Mouse (Mus musculus): ENCODE results near the gene Zfp119b. TPM values are rescaled to one million over a fixed set of nuclear protein-coding genes. Genes with fewer than 3 reads are reported as not detected.
A peak's percentile ranks its signal among the peaks of the same experiment; 100 is the strongest.
"Not testable (repeated sequence)": the region's sequence is repeated elsewhere in the genome, so short reads cannot be mapped to it uniquely, and the experiment has no call there.

Zfp119b gene
- polyA plus RNA-seq, 1 experiment from 2014 or later, result 5.7 TPM

DNA sequence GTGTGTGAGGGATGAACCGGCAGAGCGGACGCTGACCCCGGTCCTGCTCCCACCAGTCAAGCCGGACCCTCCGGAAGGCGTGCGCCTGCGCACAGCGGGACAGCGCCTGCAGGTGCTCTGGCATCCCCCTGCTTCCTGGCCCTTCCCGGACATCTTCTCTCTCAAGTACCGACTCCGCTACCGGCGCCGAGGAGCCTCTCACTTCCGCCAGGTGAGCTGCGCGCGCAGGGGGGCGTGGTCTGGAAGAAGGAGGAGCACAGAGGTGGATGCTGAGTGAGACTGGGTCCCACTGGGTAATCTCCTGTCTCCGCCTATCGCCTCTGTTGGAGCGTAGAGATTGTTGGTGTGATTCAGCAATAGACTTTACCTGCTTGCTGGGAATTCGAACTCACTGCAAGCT is 6.8 kb upstream of the Zfp119b start:
- Histone ChIP-seq H3K4me2 (peak overlapping the region; percentile 86), H3K36me3 (peaks cover 9% of the 10 kb centered on the region), H3K4me1 (peaks cover 36% of the 10 kb centered on the region), H3K4me3 (replicated peaks) (peak overlapping the region; percentile 53), H3K9ac (peak overlapping the region; percentile 21; the same call in 1 of the 2 replicates), H3K27me3 (peaks cover 21% of the 10 kb centered on the region), H3K27ac (peak overlapping the region; percentile 50), H3K9me3 (replicated peaks) (no peaks in the 10 kb centered on the region)
- peak; percentile 44 for ATAC-seq (replicated peaks; ENCODE audit: low FRiP score)
- 2% methylated on average over 26 of the region's 26 CpGs for WGBS

DNA sequence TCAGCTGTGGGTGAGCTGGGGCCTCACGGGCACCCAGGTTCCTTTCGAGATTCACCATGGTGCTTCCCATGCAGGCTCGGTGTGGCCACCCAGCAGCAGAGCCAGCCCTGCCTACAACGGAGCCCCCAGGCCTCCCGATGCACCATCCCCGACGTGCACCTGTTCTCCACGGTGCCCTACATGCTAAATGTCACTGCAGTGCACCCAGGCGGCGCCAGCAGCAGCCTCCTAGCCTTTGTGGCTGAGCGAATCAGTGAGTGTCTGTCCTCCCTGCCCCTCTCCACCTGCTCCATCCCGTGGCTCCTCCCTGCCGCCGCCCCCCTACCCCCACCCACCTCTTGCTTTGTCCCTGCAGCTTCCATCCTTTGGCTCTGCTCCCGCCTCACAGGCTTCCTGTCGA is 4.9 kb upstream of the Zfp119b start:
- Histone ChIP-seq H3K4me1 (peaks cover 27% of the 10 kb centered on the region), H3K4me3 (replicated peaks) (no peak overlapping the region), H3K27ac (no peak overlapping the region), H3K9me3 (replicated peaks) (no peaks in the 10 kb centered on the region), H3K36me3 (no peaks in the 10 kb centered on the region), H3K9ac (no peak overlapping the region), H3K27me3 (peaks cover 21% of the 10 kb centered on the region), H3K4me2 (no peak overlapping the region)
- WGBS, result 34% methylated on average over 16 of the region's 16 CpGs
- ATAC-seq (replicated peaks; ENCODE audit: low FRiP score), result no peak

DNA sequence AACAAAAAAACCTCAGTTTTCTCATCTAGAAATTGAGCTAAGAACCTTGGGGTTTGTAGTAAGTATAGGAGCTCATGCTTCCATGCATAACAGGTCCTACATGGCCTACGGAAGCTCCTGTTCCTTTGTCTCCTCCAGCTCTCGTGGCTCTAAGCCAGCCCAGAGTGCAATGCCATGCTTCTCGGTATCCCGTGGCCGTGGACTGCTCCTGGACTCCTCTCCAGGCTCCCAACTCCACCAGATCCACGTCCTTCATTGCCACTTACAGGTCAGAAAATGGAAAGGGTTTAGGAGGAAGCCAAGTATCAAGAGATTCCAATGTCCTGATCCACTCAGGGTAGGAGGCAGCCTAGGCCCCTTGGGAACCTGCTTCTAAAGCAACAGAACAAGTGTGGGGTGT is 4.5 kb upstream of the Zfp119b start:
- H3K9ac ChIP-seq, result no peak overlapping the region
- WGBS, result 81% methylated on average over 6 of the region's 6 CpGs
- no peak overlapping the region for H3K4me3 ChIP-seq (replicated peaks)
- peaks cover 27% of the 10 kb centered on the region for H3K4me1 ChIP-seq
- ATAC-seq (replicated peaks; ENCODE audit: low FRiP score), result no peak
- H3K27me3 ChIP-seq, result peaks cover 21% of the 10 kb centered on the region
- no peaks in the 10 kb centered on the region for H3K36me3 ChIP-seq
- H3K4me2 ChIP-seq, result no peak overlapping the region
- H3K27ac ChIP-seq, result no peak overlapping the region
- no peaks in the 10 kb centered on the region for H3K9me3 ChIP-seq (replicated peaks)

DNA sequence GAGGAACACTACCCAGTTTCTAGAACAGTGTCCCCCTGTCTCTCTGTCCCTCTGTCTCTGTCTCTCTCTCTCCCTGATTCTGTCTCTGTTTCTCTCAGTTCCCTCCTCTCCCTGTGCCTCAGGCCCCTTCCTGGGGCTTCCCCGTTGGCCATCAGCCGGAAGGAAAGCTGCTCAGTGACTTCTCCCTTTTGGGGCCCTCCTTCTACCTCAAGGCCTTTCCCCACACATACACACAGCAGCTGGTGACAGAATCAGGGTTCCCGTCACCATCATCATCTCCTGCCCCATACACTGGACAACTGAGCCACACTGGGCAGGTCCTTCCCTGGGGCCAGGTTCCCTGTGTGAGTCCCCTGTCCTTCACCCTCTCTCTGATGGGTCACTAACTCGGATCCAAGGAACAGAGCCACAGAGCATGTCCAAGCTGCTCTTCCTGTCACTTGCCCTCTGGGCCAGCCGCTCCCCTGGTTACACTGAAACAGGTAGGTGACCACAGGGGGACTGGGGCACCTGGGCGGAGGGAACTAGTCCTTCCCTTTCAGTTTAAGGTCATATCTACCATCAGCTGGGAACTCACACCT is 3.2 kb upstream of the Zfp119b start, which contains the start of gene Ebi3:
TSS of gene Ebi3 (plus strand) at position 194 of the 581 bp plus-strand sequence.
- 70% methylated on average over 6 of the region's 6 CpGs for WGBS
- H3K9ac ChIP-seq, result no peak within 1 kb of the TSS
- H3K36me3 ChIP-seq, result no peaks in the 10 kb centered on the region
- H3K4me2 ChIP-seq, result no peak within 1 kb of the TSS
- H3K9me3 ChIP-seq (replicated peaks), result no peaks in the 10 kb centered on the region
- ATAC-seq (replicated peaks; ENCODE audit: low FRiP score), result no peak
- peaks cover 17% of the 10 kb centered on the region for H3K4me1 ChIP-seq
- peaks cover 21% of the 10 kb centered on the region for H3K27me3 ChIP-seq
- H3K27ac ChIP-seq, result no peak within 1 kb of the TSS
- H3K4me3 ChIP-seq (replicated peaks), result no peak within 1 kb of the TSS

DNA sequence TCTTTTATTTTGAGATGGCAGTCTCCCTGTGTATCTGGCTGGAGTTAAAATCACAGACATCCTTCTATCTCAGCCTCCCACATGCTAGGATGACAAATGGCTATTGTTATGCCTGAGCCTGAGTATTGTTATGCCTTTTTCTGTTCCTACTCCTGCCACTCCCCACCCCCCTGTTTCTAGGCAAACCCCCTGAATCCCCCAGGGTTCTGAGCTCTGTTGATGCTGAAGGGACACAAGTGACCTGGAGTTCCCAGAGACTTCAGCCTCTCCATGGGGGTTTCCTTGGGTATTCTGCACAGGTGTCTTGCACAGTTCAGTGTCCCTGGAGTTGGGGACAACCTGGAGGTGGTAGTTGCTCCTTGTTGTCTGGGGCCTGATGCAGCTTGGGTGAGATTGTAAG is 2.7 kb upstream of the Zfp119b start:
- no peak for ATAC-seq (replicated peaks; ENCODE audit: low FRiP score)
- H3K9me3 ChIP-seq (replicated peaks), result no peaks in the 10 kb centered on the region
- H3K9ac ChIP-seq, result no peak overlapping the region
- no peak overlapping the region for H3K4me3 ChIP-seq (replicated peaks)
- H3K36me3 ChIP-seq, result no peaks in the 10 kb centered on the region
- no peak overlapping the region for H3K27ac ChIP-seq
- no peak overlapping the region for H3K4me2 ChIP-seq
- H3K27me3 ChIP-seq, result peaks cover 21% of the 10 kb centered on the region
- H3K4me1 ChIP-seq, result peaks cover 12% of the 10 kb centered on the region

DNA sequence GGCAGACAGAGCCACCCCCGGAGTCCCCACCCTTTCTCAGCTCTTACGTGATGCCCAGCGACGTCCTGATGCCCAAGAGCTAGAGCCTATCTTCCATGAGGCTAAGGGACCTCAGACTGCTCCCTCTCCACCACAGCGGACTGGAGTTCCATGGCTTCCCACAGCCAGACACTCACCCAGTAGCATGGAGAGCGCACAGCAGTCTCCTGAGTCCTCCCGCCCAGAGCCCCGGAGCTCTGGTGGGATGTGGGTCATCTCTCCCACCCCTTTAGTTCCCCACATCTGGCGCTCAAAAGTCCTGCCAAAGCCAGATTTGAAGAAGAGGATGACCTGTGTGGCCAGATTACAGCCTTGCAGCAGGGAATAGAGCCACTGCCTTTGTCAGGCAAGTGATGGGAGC is 1.3 kb upstream of the Zfp119b start:
- Histone ChIP-seq H3K4me1 (peaks cover 5% of the 10 kb centered on the region), H3K4me3 (replicated peaks) (no peak overlapping the region), H3K27me3 (peaks cover 19% of the 10 kb centered on the region), H3K27ac (no peak overlapping the region), H3K4me2 (no peak overlapping the region), H3K36me3 (no peaks in the 10 kb centered on the region), H3K9ac (no peak overlapping the region), H3K9me3 (replicated peaks) (no peaks in the 10 kb centered on the region)
- ATAC-seq (replicated peaks; ENCODE audit: low FRiP score), result no peak
- 79% methylated on average over 9 of the region's 9 CpGs for WGBS

DNA sequence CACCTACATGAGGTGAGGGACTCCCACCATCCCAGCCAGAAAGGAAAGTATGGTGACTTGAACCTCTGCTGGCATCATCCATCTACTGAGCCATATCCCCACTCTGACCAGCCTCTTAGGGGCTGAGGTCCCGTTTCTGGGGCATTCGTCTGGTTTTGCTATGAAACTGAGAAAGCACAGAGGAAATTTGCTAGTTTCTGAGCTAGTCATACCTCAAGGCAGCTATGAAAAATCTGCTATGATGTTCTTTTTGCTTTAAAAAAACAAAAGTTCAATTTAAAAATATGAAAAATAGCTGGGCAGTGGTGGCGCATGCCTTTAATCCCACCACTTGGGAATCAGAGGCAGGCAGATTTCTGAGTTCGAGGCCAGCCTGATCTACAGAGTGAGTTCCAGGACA is 653 bp downstream of the Zfp119b start:
- no peaks in the 10 kb centered on the region for H3K36me3 ChIP-seq
- WGBS, result 85% methylated on average over 4 of the region's 4 CpGs
- no peak overlapping the region for H3K27ac ChIP-seq
- no peak for ATAC-seq (replicated peaks; ENCODE audit: low FRiP score)
- peaks cover 11% of the 10 kb centered on the region for H3K4me1 ChIP-seq
- no peaks in the 10 kb centered on the region; the same call in 1 of the 2 replicates for H3K27me3 ChIP-seq
- H3K9me3 ChIP-seq (replicated peaks), result no peaks in the 10 kb centered on the region
- H3K4me2 ChIP-seq, result no peak overlapping the region
- H3K9ac ChIP-seq, result no peak overlapping the region
- H3K4me3 ChIP-seq (replicated peaks), result no peak overlapping the region

DNA sequence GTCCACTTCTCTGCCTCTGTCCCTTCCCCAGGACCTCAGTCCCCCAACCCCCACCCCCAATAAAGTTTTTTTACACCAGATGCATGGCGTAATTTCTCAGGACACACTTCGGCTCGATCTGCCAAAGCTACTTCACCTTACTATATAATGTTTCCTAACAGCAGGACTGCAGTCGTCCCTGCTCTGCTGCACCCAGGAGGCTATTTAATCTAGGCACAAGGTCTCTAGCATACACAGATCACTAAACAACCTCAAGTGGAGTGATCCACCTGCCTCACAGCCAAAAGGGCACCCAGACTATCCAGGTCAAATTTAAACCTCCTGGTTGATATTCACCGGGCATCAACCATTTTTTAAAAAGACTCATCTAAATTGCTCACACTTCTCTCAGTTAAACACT is 3.6 kb downstream of the Zfp119b start:
- Histone ChIP-seq H3K27ac (peak overlapping the region; percentile 96), H3K9ac (peak overlapping the region; percentile 59), H3K4me1 (peaks cover 11% of the 10 kb centered on the region), H3K36me3 (peaks cover 7% of the 10 kb centered on the region; the same call in 1 of the 2 replicates), H3K4me3 (replicated peaks) (peak overlapping the region; percentile 57), H3K4me2 (peak overlapping the region; percentile 84), H3K27me3 (no peaks in the 10 kb centered on the region; the same call in 1 of the 2 replicates), H3K9me3 (replicated peaks) (no peaks in the 10 kb centered on the region)
- no peak for ATAC-seq (replicated peaks; ENCODE audit: low FRiP score)
- 22% methylated on average over 5 of the region's 5 CpGs for WGBS

DNA sequence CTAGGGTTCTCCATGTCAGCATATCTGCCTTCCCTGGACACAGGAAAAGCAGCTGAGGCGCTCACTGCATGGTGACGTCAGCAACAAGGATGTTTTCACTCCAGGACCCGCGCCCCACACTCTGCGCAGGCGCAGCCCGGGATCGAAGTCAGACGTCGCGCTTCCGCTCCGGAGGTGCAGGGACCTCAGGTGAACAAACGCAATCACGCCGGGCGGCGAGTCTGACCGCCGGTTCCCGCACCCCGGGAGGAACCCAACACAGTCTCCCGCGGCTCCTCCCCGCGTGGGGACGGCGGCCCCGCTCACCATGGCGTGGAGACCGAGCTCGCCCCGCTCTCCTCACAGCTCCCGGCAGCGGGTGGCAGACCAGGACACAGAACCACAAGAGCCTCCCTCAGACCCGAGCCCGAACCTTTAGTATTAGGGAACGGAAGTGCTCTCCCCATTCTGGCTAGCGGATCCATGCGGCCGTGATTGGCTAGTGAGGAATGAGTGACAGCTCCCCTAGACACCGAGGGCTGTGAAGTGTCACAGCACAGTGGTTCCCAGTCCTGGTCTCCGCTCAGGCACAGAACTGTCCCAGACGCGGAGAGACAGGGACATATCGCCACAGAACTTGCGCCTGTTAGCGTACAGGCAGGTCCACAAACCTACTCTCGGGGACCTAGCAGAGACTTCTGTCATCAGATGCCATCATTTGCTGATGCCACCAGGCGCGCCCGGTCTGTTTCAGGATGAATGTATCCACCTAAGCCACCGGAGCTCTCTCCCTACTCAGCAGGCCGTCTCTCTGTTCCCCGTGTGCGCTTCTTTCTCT is 4.2 kb downstream of the Zfp119b start:
- H3K4me1 ChIP-seq, result peaks cover 11% of the 10 kb centered on the region
- WGBS, result under 1% methylated on average over 56 of the region's 56 CpGs
- peak overlapping the region; percentile 84 for H3K4me2 ChIP-seq
- H3K4me3 ChIP-seq (replicated peaks), result peak overlapping the region; percentile 57
- ATAC-seq (replicated peaks; ENCODE audit: low FRiP score), result peak; percentile 99
- peak overlapping the region; percentile 96 for H3K27ac ChIP-seq
- H3K9me3 ChIP-seq (replicated peaks); H3K27me3 ChIP-seq: not testable (repeated sequence)
- H3K9ac ChIP-seq, result peak overlapping the region; percentile 59
- peaks cover 14% of the 10 kb centered on the region for H3K36me3 ChIP-seq

DNA sequence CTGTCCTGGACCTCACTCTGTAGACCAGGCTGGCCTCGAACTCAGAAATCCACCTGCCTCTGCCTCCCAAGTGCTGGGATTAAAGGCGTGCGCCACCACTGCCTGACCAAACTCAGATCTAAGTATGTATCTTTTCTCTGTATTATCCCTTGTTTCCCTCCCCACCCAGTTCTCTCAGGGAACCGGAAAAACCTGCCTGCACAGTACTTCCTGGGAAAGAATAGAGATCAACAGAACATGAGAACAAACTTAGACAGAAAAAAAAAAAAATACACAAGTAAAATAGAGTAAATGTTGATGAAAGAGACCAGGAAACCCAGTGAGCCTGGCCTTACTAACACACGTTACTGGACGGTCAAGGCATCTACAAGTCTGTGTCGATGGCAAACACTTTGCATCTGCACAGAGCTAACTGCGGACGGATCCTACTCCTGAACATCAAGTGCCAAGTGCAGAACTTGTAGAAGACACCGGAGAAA is 4.9 kb downstream of the Zfp119b start:
- H3K27ac ChIP-seq, result peak overlapping the region; percentile 96
- not testable (repeated sequence) for ATAC-seq (replicated peaks; ENCODE audit: low FRiP score); H3K9me3 ChIP-seq (replicated peaks); H3K27me3 ChIP-seq
- peaks cover 11% of the 10 kb centered on the region for H3K4me1 ChIP-seq
- peak overlapping the region; percentile 57 for H3K4me3 ChIP-seq (replicated peaks)
- H3K9ac ChIP-seq, result 0 out of 2 replicates have a peak overlapping the region, but pooled peaks have one; percentile 23
- WGBS, result 31% methylated on average over 10 of the region's 10 CpGs
- peaks cover 20% of the 10 kb centered on the region for H3K36me3 ChIP-seq
- H3K4me2 ChIP-seq, result peak overlapping the region; percentile 84

DNA sequence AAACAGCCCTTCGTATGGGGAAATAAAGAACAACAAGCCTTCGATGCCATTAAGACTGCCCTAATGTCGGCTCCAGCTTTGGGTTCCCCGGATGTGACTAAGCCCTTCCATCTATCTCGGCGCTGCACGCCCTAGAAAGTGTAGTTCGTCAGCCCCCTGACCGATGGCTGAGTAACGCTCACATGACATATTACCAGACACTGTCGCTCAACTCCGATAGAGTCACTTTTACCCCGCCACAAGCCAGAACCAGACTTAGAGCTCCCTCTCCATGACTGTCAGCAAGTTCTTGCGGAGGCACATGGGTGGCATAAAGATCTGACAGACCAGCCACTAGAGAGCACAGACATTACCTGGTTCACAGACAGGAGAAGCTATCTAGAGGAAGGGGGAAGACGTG is 16.1 kb downstream of the Zfp119b start:
- Histone ChIP-seq H3K4me1 (0 out of 2 replicates have a peak, but pooled peaks cover 12% of the 10 kb centered on the region), H3K4me3 (replicated peaks) (peak overlapping the region; percentile 67), H3K27ac (no peak overlapping the region), H3K9ac (no peak overlapping the region), H3K36me3 (peaks cover 9% of the 10 kb centered on the region; the same call in 1 of the 2 replicates), H3K4me2 (peak overlapping the region; percentile 85), H3K27me3 (no peaks in the 10 kb centered on the region), H3K9me3 (replicated peaks) (peaks cover 8% of the 10 kb centered on the region)
- ATAC-seq (replicated peaks; ENCODE audit: low FRiP score), result no peak
- 96% methylated on average over 15 of the region's 15 CpGs for WGBS

DNA sequence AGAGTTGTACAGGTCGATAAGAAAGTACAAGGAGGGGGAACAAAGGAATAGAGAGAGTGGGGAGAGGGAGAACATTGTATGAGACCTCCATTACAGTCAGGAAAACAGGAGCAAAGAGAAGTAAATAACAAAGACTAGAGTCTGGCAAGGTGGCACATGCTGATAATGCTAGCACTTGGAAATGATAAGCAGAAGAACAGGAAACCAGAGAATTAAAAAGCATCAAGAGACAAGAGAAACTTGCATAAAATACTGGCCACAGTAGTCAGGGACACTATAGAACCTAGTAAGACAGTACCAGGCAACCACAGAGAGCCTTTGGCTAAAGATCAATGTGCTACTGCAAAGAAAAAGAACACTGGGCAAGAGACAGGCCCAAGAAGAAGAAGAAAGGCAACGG is 16.7 kb downstream of the Zfp119b start:
- 69% methylated on average over 2 of the region's 2 CpGs for WGBS
- H3K36me3 ChIP-seq, result 0 out of 2 replicates have a peak, but pooled peaks cover 5% of the 10 kb centered on the region
- H3K9me3 ChIP-seq (replicated peaks), result peaks cover 8% of the 10 kb centered on the region
- H3K4me3 ChIP-seq (replicated peaks), result peak overlapping the region; percentile 67
- H3K27ac ChIP-seq, result no peak overlapping the region; the same call in 1 of the 2 replicates
- ATAC-seq (replicated peaks; ENCODE audit: low FRiP score), result 0 out of 2 replicates have a peak, but pooled peaks have one; percentile 2
- 0 out of 2 replicates have a peak, but pooled peaks cover 12% of the 10 kb centered on the region for H3K4me1 ChIP-seq
- H3K9ac ChIP-seq, result peak overlapping the region; percentile 47
- H3K27me3 ChIP-seq, result no peaks in the 10 kb centered on the region
- H3K4me2 ChIP-seq, result peak overlapping the region; percentile 85

All from kidney, embryonic 15.5 days (tissue).